Mouse (Mus musculus) hindbrain, embryonic 15.5 days (tissue): ENCODE results near the gene Btnl6. TPM values are rescaled to one million over a fixed set of nuclear protein-coding genes. Genes with fewer than 3 reads are reported as not detected.

ENCODE experiments used
- ATAC-seq: fragments of 200-750 bp; cut with Nextera tagmentation; 2 replicates; pipeline ENCODE4 v1.8.0; 2017; ENCODE audit warnings: low read depth, moderate number of reproducible peaks, moderate TSS enrichment; ENCODE audit not compliant: low FRiP score
- H3K27ac ChIP-seq: fragments of 300-500 bp; sonication (generic); replicated peaks from 2 replicates; pipeline ENCODE4 v1.5.1; 2015; ENCODE audit warnings: mild to moderate bottlenecking, inconsistent platforms
- H3K27me3 ChIP-seq: fragments of 300-500 bp; sonication (generic); 2 replicates; pipeline ENCODE4 v1.6.1; 2015; ENCODE audit warnings: control low read depth, inconsistent platforms
- H3K36me3 ChIP-seq: fragments of 300-500 bp; sonication (generic); 2 replicates; pipeline ENCODE4 v1.6.1; 2015; ENCODE audit warnings: control low read depth, inconsistent platforms
- H3K4me1 ChIP-seq: fragments of 300-500 bp; sonication (generic); replicated peaks from 2 replicates; pipeline ENCODE4 v1.6.1; 2015; ENCODE audit warnings: control low read depth, inconsistent platforms
- H3K4me2 ChIP-seq: fragments of 300-500 bp; sonication (generic); 2 replicates; pipeline ENCODE4 v1.6.1; 2015; ENCODE audit warnings: moderate library complexity, mild to moderate bottlenecking, inconsistent platforms
- H3K4me3 ChIP-seq: fragments of 300-500 bp; sonication (generic); 2 replicates; pipeline ENCODE4 v1.5.1; 2015; ENCODE audit warnings: mild to moderate bottlenecking, inconsistent platforms
- H3K9ac ChIP-seq: fragments of 300-500 bp; sonication (generic); 2 replicates; pipeline ENCODE4 v1.6.1; 2015; ENCODE audit warnings: inconsistent platforms
- H3K9me3 ChIP-seq: fragments of 300-500 bp; sonication (generic); 2 replicates; pipeline ENCODE4 v1.6.1; 2016; ENCODE audit warnings: control low read depth, inconsistent platforms
- WGBS: fragments of 180-500 bp; shearing (Covaris S2); methylation state at CpG from one replicate; pipeline ENCODE4 v1.1.7; 2015; 5-methylcytosine and 5-hydroxymethylcytosine counted together
- polyA plus RNA-seq: library from polyadenylated mRNA; unstranded; fragments of >200 nt; fragmentation: Nextera tagmentation; extraction: Ambion mirVana; gene quantifications from 2 replicates; pipeline ENCODE4 v1.2.1, GENCODE M21; 2015

Btnl6 gene
- not detected in 2 replicates for polyA plus RNA-seq

GRCm38 (mm10) chr17:34517252-34517651, at the start of gene Btnl6:
Gene Btnl6 (minus strand): TSS chr17:34517352.
- Histone ChIP-seq H3K27me3 (no peaks in the 10 kb centered on the region), H3K9ac (no peak within 1 kb of the TSS), H3K4me1 (no peaks in the 10 kb centered on the region), H3K27ac (no peak within 1 kb of the TSS), H3K9me3 (no peaks in the 10 kb centered on the region), H3K4me3 (no peak within 1 kb of the TSS), H3K4me2 (no peak within 1 kb of the TSS), H3K36me3 (no peaks in the 10 kb centered on the region)
- WGBS, result 89% methylated on average over 4 of the region's 4 CpGs
- ATAC-seq, result no peak

GRCm38 (mm10) chr17:34564796-34565195, 47.6 kb upstream of the Btnl6 start:
- no peak for ATAC-seq
- no peaks in the 10 kb centered on the region for H3K4me1 ChIP-seq
- H3K36me3 ChIP-seq, result no peaks in the 10 kb centered on the region
- no peaks in the 10 kb centered on the region for H3K27me3 ChIP-seq
- peak overlapping the region; percentile 42; the same call in 1 of the 2 replicates for H3K27ac ChIP-seq
- no peak overlapping the region for H3K4me3 ChIP-seq
- H3K9ac ChIP-seq, result no peak overlapping the region
- H3K4me2 ChIP-seq, result peak overlapping the region; percentile 14
- H3K9me3 ChIP-seq, result no peaks in the 10 kb centered on the region
- WGBS, result 53% methylated on average over 3 of the region's 3 CpGs

GRCm38 (mm10) chr17:34564003-34564421, 46.9 kb upstream of the Btnl6 start, which contains the start of gene Notch4:
Gene Notch4 (plus strand): TSS chr17:34564268.
- Histone ChIP-seq H3K27me3 (no peaks in the 10 kb centered on the region), H3K4me2 (peak within 1 kb of the TSS; percentile 14), H3K36me3 (no peaks in the 10 kb centered on the region), H3K4me1 (no peaks in the 10 kb centered on the region), H3K9me3 (no peaks in the 10 kb centered on the region), H3K27ac (peak within 1 kb of the TSS; percentile 42; the same call in 1 of the 2 replicates), H3K9ac (no peak within 1 kb of the TSS), H3K4me3 (no peak within 1 kb of the TSS)
- peak; percentile 23; the same call in 1 of the 2 replicates for ATAC-seq
- WGBS, result 20% methylated on average over 6 of the region's 6 CpGs

- 79% methylated on average over 11 of the region's 11 CpGs for WGBS
- Histone ChIP-seq H3K27ac (no peak overlapping the region), H3K4me3 (no peak overlapping the region), H3K4me1 (no peaks in the 10 kb centered on the region), H3K27me3 (no peaks in the 10 kb centered on the region), H3K36me3 (no peaks in the 10 kb centered on the region), H3K4me2 (no peak overlapping the region), H3K9ac (no peak overlapping the region), H3K9me3 (no peaks in the 10 kb centered on the region)
- ATAC-seq, result no peak
These were observed 46.2 kb upstream of the Btnl6 start for GRCm38 (mm10) chr17:34563354-34563753.

GRCm38 (mm10) chr17:34562595-34562994, 45.4 kb upstream of the Btnl6 start:
- Histone ChIP-seq H3K9ac (no peak overlapping the region), H3K4me3 (no peak overlapping the region), H3K4me2 (no peak overlapping the region), H3K27me3 (no peaks in the 10 kb centered on the region), H3K36me3 (no peaks in the 10 kb centered on the region), H3K9me3 (no peaks in the 10 kb centered on the region), H3K27ac (no peak overlapping the region), H3K4me1 (no peaks in the 10 kb centered on the region)
- 70% methylated on average over 3 of the region's 3 CpGs for WGBS
- ATAC-seq, result no peak

- Histone ChIP-seq H3K36me3 (no peaks in the 10 kb centered on the region), H3K4me2 (no peak overlapping the region), H3K4me1 (no peaks in the 10 kb centered on the region), H3K9me3 (no peaks in the 10 kb centered on the region), H3K9ac (no peak overlapping the region), H3K27ac (no peak overlapping the region), H3K27me3 (no peaks in the 10 kb centered on the region), H3K4me3 (no peak overlapping the region)
- no peak for ATAC-seq
- 42% methylated on average over 8 of the region's 8 CpGs for WGBS
These were observed 44.0 kb upstream of the Btnl6 start for GRCm38 (mm10) chr17:34561200-34561599.

- no peak for ATAC-seq
- 95% methylated on average over 6 of the region's 6 CpGs for WGBS
These were observed 43.3 kb upstream of the Btnl6 start for GRCm38 (mm10) chr17:34560438-34560837.

GRCm38 (mm10) chr17:34559895-34560294, 42.7 kb upstream of the Btnl6 start:
- Histone ChIP-seq H3K9ac (no peak overlapping the region), H3K27ac (no peak overlapping the region), H3K4me2 (no peak overlapping the region), H3K4me1 (no peaks in the 10 kb centered on the region), H3K4me3 (no peak overlapping the region), H3K9me3 (no peaks in the 10 kb centered on the region), H3K27me3 (no peaks in the 10 kb centered on the region), H3K36me3 (no peaks in the 10 kb centered on the region)
- no peak for ATAC-seq
- WGBS, result 30% methylated on average over 15 of the region's 15 CpGs

More at GRCm38 (mm10) chr17:34560438-34560837, 43.3 kb upstream of the Btnl6 start:
- Histone ChIP-seq H3K9ac (no peak overlapping the region), H3K4me1 (no peaks in the 10 kb centered on the region), H3K27ac (no peak overlapping the region), H3K4me3 (no peak overlapping the region), H3K27me3 (no peaks in the 10 kb centered on the region), H3K9me3 (no peaks in the 10 kb centered on the region), H3K4me2 (no peak overlapping the region), H3K36me3 (no peaks in the 10 kb centered on the region)

- Histone ChIP-seq H3K9me3 (no peaks in the 10 kb centered on the region), H3K4me2 (no peak overlapping the region), H3K9ac (no peak overlapping the region), H3K4me1 (no peaks in the 10 kb centered on the region), H3K27me3 (no peaks in the 10 kb centered on the region), H3K4me3 (no peak overlapping the region), H3K27ac (no peak overlapping the region), H3K36me3 (no peaks in the 10 kb centered on the region)
- ATAC-seq, result no peak
- WGBS, result 87% methylated on average over 7 of the region's 7 CpGs
These were observed 42.0 kb upstream of the Btnl6 start for GRCm38 (mm10) chr17:34559116-34559515.

GRCm38 (mm10) chr17:34557411-34557810, 40.3 kb upstream of the Btnl6 start:
- H3K4me2 ChIP-seq, result no peak overlapping the region
- no peak overlapping the region for H3K4me3 ChIP-seq
- H3K9me3 ChIP-seq, result no peaks in the 10 kb centered on the region
- no peaks in the 10 kb centered on the region for H3K4me1 ChIP-seq
- 78% methylated on average over 11 of the region's 11 CpGs for WGBS
- no peak overlapping the region for H3K9ac ChIP-seq
- no peaks in the 10 kb centered on the region for H3K27me3 ChIP-seq
- no peak for ATAC-seq
- H3K27ac ChIP-seq, result no peak overlapping the region
- no peaks in the 10 kb centered on the region for H3K36me3 ChIP-seq

GRCm38 (mm10) chr17:34556406-34556805, 39.3 kb upstream of the Btnl6 start:
- no peaks in the 10 kb centered on the region for H3K4me1 ChIP-seq
- ATAC-seq, result no peak
- H3K27ac ChIP-seq, result no peak overlapping the region
- no peak overlapping the region for H3K4me2 ChIP-seq
- no peak overlapping the region for H3K4me3 ChIP-seq
- H3K36me3 ChIP-seq, result no peaks in the 10 kb centered on the region
- H3K9me3 ChIP-seq, result no peaks in the 10 kb centered on the region
- no peak overlapping the region for H3K9ac ChIP-seq
- 85% methylated on average over 8 of the region's 8 CpGs for WGBS
- H3K27me3 ChIP-seq, result no peaks in the 10 kb centered on the region

- H3K4me2 ChIP-seq, result no peak overlapping the region
- H3K4me1 ChIP-seq, result no peaks in the 10 kb centered on the region
- no peaks in the 10 kb centered on the region for H3K9me3 ChIP-seq
- no peaks in the 10 kb centered on the region for H3K36me3 ChIP-seq
- no peaks in the 10 kb centered on the region for H3K27me3 ChIP-seq
- no peak overlapping the region for H3K4me3 ChIP-seq
- no peak overlapping the region for H3K9ac ChIP-seq
- 29% methylated on average over 5 of the region's 5 CpGs for WGBS
- H3K27ac ChIP-seq, result no peak overlapping the region
- ATAC-seq, result no peak
These were observed 38.3 kb upstream of the Btnl6 start for GRCm38 (mm10) chr17:34555483-34555882.

GRCm38 (mm10) chr17:34549843-34550242, 32.7 kb upstream of the Btnl6 start:
- H3K36me3 ChIP-seq, result no peaks in the 10 kb centered on the region
- no peaks in the 10 kb centered on the region for H3K9me3 ChIP-seq
- no peaks in the 10 kb centered on the region for H3K27me3 ChIP-seq
- no peak for ATAC-seq
- 84% methylated on average over 2 of the region's 2 CpGs for WGBS
- no peak overlapping the region for H3K4me3 ChIP-seq
- H3K9ac ChIP-seq, result no peak overlapping the region
- no peak overlapping the region for H3K27ac ChIP-seq
- H3K4me2 ChIP-seq, result no peak overlapping the region
- no peaks in the 10 kb centered on the region for H3K4me1 ChIP-seq
